Mouse (Mus musculus) mouse embryonic stem cell (cell line): Measurements from ENCODE around the gene Cbs.
"Not testable (repeated sequence)": the region's sequence is repeated elsewhere in the genome, so short reads cannot be mapped to it uniquely, and the experiment has no call there.

Source experiments
- in situ Hi-C, 2 experiments: fragments of 300-500 bp; cut with MboI; formaldehyde crosslinking; loops; 1 replicate in 1 of 2; 3 replicates in 1 of 2; pipeline ENCODE4 v1.14.3; 2019 to 2020; ENCODE audit warnings: low sequenced_read_pairs in 2 of 2, low pct_unique_long_range_greater_than_20kb in 1 of 2, mixed read lengths in 1 of 2; ENCODE audit not compliant: unreplicated experiment in 1 of 2

The Cbs gene

GRCm38 (mm10) chr17:31609173-31609572, 27.9 kb downstream of the Cbs start:
- in situ Hi-C loops: not testable (repeated sequence)

- in situ Hi-C loops: no loop called here
Observed at GRCm38 (mm10) chr17:31607256-31607951, 29.6 kb downstream of the Cbs start.

- in situ Hi-C loops: no loop called here
Observed at GRCm38 (mm10) chr17:31606424-31606823, 30.6 kb downstream of the Cbs start.

- in situ Hi-C loops: no loop called here
Observed at GRCm38 (mm10) chr17:31598593-31598992, 38.4 kb downstream of the Cbs start.

GRCm38 (mm10) chr17:31597957-31598356, 39.1 kb downstream of the Cbs start:
- in situ Hi-C loops: no loop called here

- in situ Hi-C loops: no loop called here
Observed at GRCm38 (mm10) chr17:31595077-31595476, 42.0 kb downstream of the Cbs start.

GRCm38 (mm10) chr17:31594590-31594989, 42.4 kb downstream of the Cbs start:
- in situ Hi-C loops: no loop called here

GRCm38 (mm10) chr17:31590846-31591245, 46.2 kb downstream of the Cbs start:
- in situ Hi-C loops: no loop called here

GRCm38 (mm10) chr17:31588726-31589125, 48.3 kb downstream of the Cbs start:
- in situ Hi-C loops: no loop called here

- in situ Hi-C loops: no loop called here
Observed at GRCm38 (mm10) chr17:31588115-31588514, 48.9 kb downstream of the Cbs start.

- in situ Hi-C loops: no loop called here
Observed at GRCm38 (mm10) chr17:31583781-31584180, 53.3 kb downstream of the Cbs start.

- in situ Hi-C loops: no loop called here
Observed at GRCm38 (mm10) chr17:31583185-31583584, 53.9 kb downstream of the Cbs start.

GRCm38 (mm10) chr17:31580344-31580743, 56.7 kb downstream of the Cbs start:
- in situ Hi-C loops: no loop called here

- in situ Hi-C loops: no loop called here
Observed at GRCm38 (mm10) chr17:31576394-31577175, 60.5 kb downstream of the Cbs start.

- in situ Hi-C loops: no loop called here
Observed at GRCm38 (mm10) chr17:31574662-31575061, 62.4 kb downstream of the Cbs start.

GRCm38 (mm10) chr17:31571689-31572088, 65.3 kb downstream of the Cbs start:
- in situ Hi-C loops: no loop called here

GRCm38 (mm10) chr17:31570321-31570925, 66.6 kb downstream of the Cbs start:
- in situ Hi-C loops: no loop called here

GRCm38 (mm10) chr17:31569756-31570155, 67.3 kb downstream of the Cbs start:
- in situ Hi-C loops: no loop called here

GRCm38 (mm10) chr17:31566276-31566675, 70.8 kb downstream of the Cbs start:
- in situ Hi-C loops: no loop called here
